Mouse (Mus musculus) macrophage (primary cell): ENCODE data around the gene Rab33b. TPM values are rescaled to one million over a fixed set of nuclear protein-coding genes. Genes with fewer than 3 reads are reported as not detected.
A peak's percentile ranks its signal among the peaks of the same experiment; 100 is the strongest.

Source experiments
- H3K27ac ChIP-seq: fragments of 350-480 bp; formaldehyde crosslinking; 2 replicates; pipeline ENCODE4 v1.9.0; 2021
- H3K36me3 ChIP-seq: fragments of 350-480 bp; formaldehyde crosslinking; 2 replicates; pipeline ENCODE4 v1.9.0; 2021; ENCODE audit errors: inconsistent target
- H3K4me3 ChIP-seq: fragments of 350-480 bp; formaldehyde crosslinking; 2 replicates; pipeline ENCODE4 v1.9.0; 2021; ENCODE audit errors: inconsistent target
- H3K79me2 ChIP-seq: fragments of 350-480 bp; formaldehyde crosslinking; 2 replicates; pipeline ENCODE4 v1.9.0; 2021; ENCODE audit errors: inconsistent target
- WGBS: methylation state at CpG from one replicate; pipeline ENCODE4 v1.1.7; 2026; ENCODE audit warnings: inconsistent platforms; ENCODE audit not compliant: missing documents; 5-methylcytosine and 5-hydroxymethylcytosine counted together
- polyA plus RNA-seq: library from polyadenylated mRNA; stranded (reverse); fragments of 250-400 nt; gene quantifications from 3 replicates; pipeline ENCODE4 v1.2.4, GENCODE M21; 2018; ENCODE audit warnings: inconsistent platforms

Rab33b gene
- polyA plus RNA-seq, 1 experiment from 2014 or later = 7.2 TPM

GRCm38 (mm10) chr3:51493272-51493838, 9.6 kb downstream of the Rab33b start:
- H3K36me3 ChIP-seq = peaks cover 10% of the 10 kb centered on the region; the same call in 1 of the 2 replicates
- 92% methylated on average over 13 of the region's 13 CpGs for WGBS

GRCm38 (mm10) chr3:51494466-51494865, 10.7 kb downstream of the Rab33b start:
- Histone ChIP-seq H3K36me3 (peaks cover 10% of the 10 kb centered on the region; the same call in 1 of the 2 replicates), H3K79me2 (peaks cover 16% of the 10 kb centered on the region; the same call in 1 of the 2 replicates), H3K27ac (no peak overlapping the region), H3K4me3 (no peak overlapping the region)
- WGBS = 46% methylated on average over 2 of the region's 2 CpGs

More at GRCm38 (mm10) chr3:51493272-51493838, 9.6 kb downstream of the Rab33b start:
- Histone ChIP-seq H3K4me3 (no peak overlapping the region), H3K79me2 (peaks cover 24% of the 10 kb centered on the region; the same call in 1 of the 2 replicates), H3K27ac (no peak overlapping the region)

- H3K4me3 ChIP-seq = no peak overlapping the region
- H3K27ac ChIP-seq = no peak overlapping the region
- 72% methylated on average over 9 of the region's 9 CpGs for WGBS
- H3K36me3 ChIP-seq = peaks cover 10% of the 10 kb centered on the region; the same call in 1 of the 2 replicates
- H3K79me2 ChIP-seq = peaks cover 11% of the 10 kb centered on the region; the same call in 1 of the 2 replicates
These were observed 11.9 kb downstream of the Rab33b start for GRCm38 (mm10) chr3:51495646-51496045.

- H3K27ac ChIP-seq = no peak overlapping the region
- H3K36me3 ChIP-seq = peaks cover 10% of the 10 kb centered on the region; the same call in 1 of the 2 replicates
- H3K79me2 ChIP-seq = no peaks in the 10 kb centered on the region
- WGBS = 100% methylated on average over 1 of the region's 1 CpGs
- H3K4me3 ChIP-seq = no peak overlapping the region
These were observed 14.3 kb downstream of the Rab33b start for GRCm38 (mm10) chr3:51497978-51498377.

GRCm38 (mm10) chr3:51498659-51499058, 14.9 kb downstream of the Rab33b start:
- H3K36me3 ChIP-seq = peaks cover 4% of the 10 kb centered on the region; the same call in 1 of the 2 replicates
- H3K79me2 ChIP-seq = no peaks in the 10 kb centered on the region
- no peak overlapping the region for H3K27ac ChIP-seq
- H3K4me3 ChIP-seq = no peak overlapping the region
- 98% methylated on average over 5 of the region's 5 CpGs for WGBS

GRCm38 (mm10) chr3:51499876-51500275, 16.2 kb downstream of the Rab33b start:
- no peaks in the 10 kb centered on the region for H3K79me2 ChIP-seq
- H3K36me3 ChIP-seq = no peaks in the 10 kb centered on the region
- H3K27ac ChIP-seq = no peak overlapping the region
- 98% methylated on average over 4 of the region's 4 CpGs for WGBS
- no peak overlapping the region for H3K4me3 ChIP-seq

GRCm38 (mm10) chr3:51504385-51504952, 20.7 kb downstream of the Rab33b start:
- 89% methylated on average over 11 of the region's 11 CpGs for WGBS
- H3K36me3 ChIP-seq = no peaks in the 10 kb centered on the region
- no peaks in the 10 kb centered on the region for H3K79me2 ChIP-seq
- no peak overlapping the region for H3K27ac ChIP-seq
- H3K4me3 ChIP-seq = no peak overlapping the region

- no peak overlapping the region for H3K27ac ChIP-seq
- WGBS = 84% methylated on average over 16 of the region's 19 CpGs
- no peaks in the 10 kb centered on the region for H3K79me2 ChIP-seq
- no peaks in the 10 kb centered on the region for H3K36me3 ChIP-seq
- no peak overlapping the region for H3K4me3 ChIP-seq
These were observed 21.7 kb downstream of the Rab33b start for GRCm38 (mm10) chr3:51505465-51505864.

GRCm38 (mm10) chr3:51510903-51511302, 27.2 kb downstream of the Rab33b start:
- H3K4me3 ChIP-seq = peak overlapping the region; percentile 16; the same call in 1 of the 2 replicates
- 21% methylated on average over 8 of the region's 8 CpGs for WGBS
- H3K27ac ChIP-seq = no peak overlapping the region
- H3K36me3 ChIP-seq = no peaks in the 10 kb centered on the region
- no peaks in the 10 kb centered on the region for H3K79me2 ChIP-seq

- no peak overlapping the region for H3K4me3 ChIP-seq
- WGBS = 94% methylated on average over 5 of the region's 5 CpGs
These were observed 28.3 kb downstream of the Rab33b start for GRCm38 (mm10) chr3:51511983-51512382.

GRCm38 (mm10) chr3:51517467-51517866, 33.7 kb downstream of the Rab33b start:
- Histone ChIP-seq H3K36me3 (peaks cover 20% of the 10 kb centered on the region; the same call in 1 of the 2 replicates), H3K27ac (no peak overlapping the region), H3K4me3 (no peak overlapping the region), H3K79me2 (no peaks in the 10 kb centered on the region)
- 92% methylated on average over 4 of the region's 4 CpGs for WGBS

More at GRCm38 (mm10) chr3:51511983-51512382, 28.3 kb downstream of the Rab33b start:
- no peak overlapping the region for H3K27ac ChIP-seq
- H3K79me2 ChIP-seq = no peaks in the 10 kb centered on the region
- H3K36me3 ChIP-seq = no peaks in the 10 kb centered on the region

GRCm38 (mm10) chr3:51517878-51518762, 34.4 kb downstream of the Rab33b start:
- H3K4me3 ChIP-seq = no peak overlapping the region
- H3K27ac ChIP-seq = peak overlapping the region; percentile 58
- H3K79me2 ChIP-seq = no peaks in the 10 kb centered on the region
- WGBS = 32% methylated on average over 12 of the region's 12 CpGs
- H3K36me3 ChIP-seq = peaks cover 26% of the 10 kb centered on the region; the same call in 1 of the 2 replicates

- peak overlapping the region; percentile 58 for H3K27ac ChIP-seq
- H3K79me2 ChIP-seq = no peaks in the 10 kb centered on the region
- H3K36me3 ChIP-seq = peaks cover 32% of the 10 kb centered on the region; the same call in 1 of the 2 replicates
- 10% methylated on average over 8 of the region's 8 CpGs for WGBS
- no peak overlapping the region for H3K4me3 ChIP-seq
These were observed 35.0 kb downstream of the Rab33b start for GRCm38 (mm10) chr3:51518763-51519121.

GRCm38 (mm10) chr3:51521262-51521661, 37.5 kb downstream of the Rab33b start:
- Histone ChIP-seq H3K4me3 (no peak overlapping the region), H3K27ac (no peak overlapping the region), H3K36me3 (peaks cover 55% of the 10 kb centered on the region), H3K79me2 (no peaks in the 10 kb centered on the region)
- 90% methylated on average over 14 of the region's 14 CpGs for WGBS
